Mouse (Mus musculus) kidney, postnatal 36 days (tissue): ENCODE data around the gene Vps51.
"Not testable (repeated sequence)": the region's sequence is repeated elsewhere in the genome, so short reads cannot be mapped to it uniquely, and the experiment has no call there.

ENCODE experiments used
- DNase-seq, 2 experiments: peaks; one replicate each; pipeline ENCODE4 v3.0.0; 2021 to 2022; ENCODE audit warnings: mixed read lengths in 2 of 2

Gene Vps51

DNA sequence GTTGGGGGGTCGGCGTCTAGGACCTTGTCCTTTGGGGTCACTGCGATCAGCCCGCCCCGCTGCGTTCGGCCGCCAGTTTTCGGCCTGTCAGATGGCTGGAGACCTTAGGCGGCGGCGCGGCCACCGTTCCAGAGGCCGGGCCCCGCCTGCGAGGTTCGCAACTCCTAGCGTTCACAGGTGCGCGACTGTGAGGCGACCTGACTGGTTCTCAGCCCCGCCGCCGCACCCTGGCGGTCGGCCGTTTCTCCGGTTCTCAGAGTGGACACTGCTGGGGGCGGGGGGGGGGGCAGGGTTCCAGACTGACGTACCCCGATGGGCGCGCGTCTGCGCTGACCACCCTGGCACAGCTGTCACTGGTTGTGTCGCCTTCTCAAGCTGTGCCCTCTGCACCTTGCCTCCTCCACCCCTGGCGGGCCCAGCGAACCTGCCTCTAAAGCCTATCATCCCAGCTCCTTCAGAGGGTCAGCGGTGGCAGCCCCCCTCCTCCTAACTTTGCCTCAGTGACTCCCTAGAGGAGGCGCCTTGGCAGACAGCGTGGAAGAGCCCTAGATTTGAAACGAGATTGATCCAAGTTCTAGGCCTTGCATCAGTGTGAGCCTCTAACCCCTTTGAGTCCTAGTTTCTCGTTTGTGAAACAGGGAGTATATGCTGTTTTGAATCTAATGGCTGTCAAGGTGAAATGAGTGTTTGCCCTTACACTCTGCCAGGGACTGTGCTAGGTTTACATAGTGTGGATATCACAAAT, 29.7 kb downstream of the Vps51 start:
- no peak for DNase-seq

DNA sequence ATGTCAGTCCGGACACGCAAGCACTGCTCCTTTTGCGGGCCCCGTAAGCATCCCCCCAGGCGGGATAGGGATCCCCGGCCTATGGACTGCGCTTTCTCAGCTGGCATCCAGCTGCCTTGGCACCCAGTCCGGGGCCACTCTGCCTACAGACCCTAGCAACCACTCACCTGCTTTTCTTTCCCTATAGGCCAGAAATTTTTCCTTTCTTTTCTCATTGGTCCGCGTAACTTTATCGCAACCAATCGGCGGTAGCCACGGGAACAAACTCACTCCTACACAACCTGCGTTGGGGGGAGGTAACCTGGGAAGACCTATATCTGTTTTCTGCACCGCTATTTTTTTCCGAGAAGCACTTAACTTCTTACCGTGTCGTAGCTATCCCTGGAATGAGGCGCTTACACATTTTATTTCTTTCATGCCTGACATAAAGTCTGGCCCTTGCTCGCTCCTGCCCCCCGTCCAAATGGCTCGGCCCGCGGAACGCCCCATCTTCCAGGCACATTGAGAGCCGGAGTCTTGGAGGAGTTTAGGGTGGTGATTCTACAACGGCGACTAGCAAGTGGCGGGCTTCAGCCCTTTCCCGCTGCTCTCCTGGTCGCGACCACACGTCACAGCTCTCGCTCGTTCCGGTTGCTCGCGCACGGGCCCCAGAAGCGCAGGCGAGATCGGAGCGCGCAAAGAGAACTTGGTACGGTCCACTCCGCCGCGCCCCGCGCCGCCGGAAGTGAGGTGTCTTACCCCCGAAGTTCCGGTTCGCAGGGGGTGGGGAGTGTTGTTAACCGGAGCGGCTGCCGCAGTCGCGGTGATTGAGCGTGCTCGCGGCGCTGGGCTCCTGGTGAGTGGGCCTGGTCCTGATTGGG, 30.5 kb downstream of the Vps51 start, which contains the start of gene Syvn1:
Gene Syvn1, plus strand, starts transcription at position 283 of the 860 bp plus-strand sequence.
- DNase-seq = peak; percentile 94 to 96

DNA sequence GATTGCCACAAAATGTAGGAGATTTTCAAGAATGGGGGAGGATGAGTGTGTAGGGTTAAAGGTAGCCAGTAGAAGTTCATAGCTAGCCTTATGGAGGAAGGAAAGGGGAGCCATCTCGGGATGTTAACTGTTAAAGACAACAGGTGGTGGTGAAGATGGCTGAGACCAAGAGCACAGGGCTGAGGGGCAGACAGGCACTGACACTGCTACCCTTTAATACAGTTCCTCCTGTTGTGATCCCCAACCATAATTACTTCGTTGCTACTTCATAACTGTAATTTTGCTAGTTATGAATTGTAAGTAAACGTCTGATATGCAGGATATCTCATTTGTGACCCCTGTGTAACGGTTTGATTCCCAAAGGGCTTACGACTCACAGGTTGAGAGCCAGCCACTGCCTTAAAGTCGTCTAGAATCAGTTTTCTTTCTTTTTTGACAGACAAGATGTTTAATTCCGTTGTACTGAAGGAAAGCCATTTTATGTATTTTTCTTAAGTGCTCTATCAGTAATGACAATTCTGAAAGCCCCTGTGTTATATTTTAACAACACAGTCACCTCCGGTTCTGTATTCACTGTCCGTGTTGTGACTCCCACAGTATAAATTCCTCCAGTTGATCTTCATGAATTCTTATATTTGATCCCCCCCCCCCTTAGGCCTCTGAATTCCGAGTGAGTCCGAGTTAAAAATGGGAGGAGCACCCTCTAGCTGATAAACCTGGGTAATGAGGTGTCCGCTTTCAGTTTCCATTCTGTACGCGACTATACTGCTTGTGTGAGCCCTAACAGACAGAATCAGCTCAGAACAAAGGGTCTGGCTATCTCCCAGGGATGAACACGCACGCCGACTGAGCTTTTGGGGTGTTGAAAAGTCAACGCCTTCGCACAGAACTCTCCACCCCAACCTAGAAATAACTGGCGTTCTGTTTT, 31.4 kb downstream of the Vps51 start:
- DNase-seq = no peak

DNA sequence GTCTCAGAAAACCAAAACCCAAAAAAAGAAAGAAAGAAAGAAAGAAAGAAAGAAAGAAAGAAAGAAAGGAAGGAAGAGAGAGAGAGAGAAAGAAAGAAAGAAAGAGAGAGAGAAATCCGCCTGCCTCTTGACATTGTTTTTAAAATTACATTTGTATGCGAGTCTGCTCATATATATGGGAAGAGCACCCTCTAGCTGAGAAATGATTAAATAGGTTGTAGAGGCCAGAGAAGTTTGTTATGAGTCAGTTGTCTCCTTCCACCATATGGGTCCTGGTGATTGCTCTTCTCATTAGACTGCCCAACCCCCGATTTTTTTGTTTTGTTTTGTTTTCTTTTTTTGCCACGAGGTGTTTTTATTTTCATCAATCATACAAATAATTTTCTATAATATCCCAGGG, 32.9 kb downstream of the Vps51 start:
- DNase-seq = not testable (repeated sequence)

DNA sequence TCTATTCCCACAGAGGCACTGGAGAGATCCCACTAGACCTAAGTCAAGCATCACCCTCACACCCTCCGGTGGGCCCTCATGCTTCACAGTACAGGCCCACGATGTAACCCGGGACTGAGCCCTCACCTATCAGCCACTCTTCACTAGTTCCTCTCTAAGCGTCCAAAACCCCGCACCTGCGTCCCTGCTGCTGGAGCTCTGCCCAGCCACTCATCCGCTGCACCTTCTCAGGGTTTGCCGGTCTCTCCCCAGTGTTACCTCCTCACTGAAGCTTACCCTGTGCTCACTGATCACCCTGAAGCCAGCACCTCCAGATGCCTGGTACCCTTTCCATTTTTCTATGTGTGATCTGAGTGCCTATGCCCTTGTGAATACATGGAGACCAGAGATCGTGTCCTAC, 34.7 kb downstream of the Vps51 start:
- no peak for DNase-seq

DNA sequence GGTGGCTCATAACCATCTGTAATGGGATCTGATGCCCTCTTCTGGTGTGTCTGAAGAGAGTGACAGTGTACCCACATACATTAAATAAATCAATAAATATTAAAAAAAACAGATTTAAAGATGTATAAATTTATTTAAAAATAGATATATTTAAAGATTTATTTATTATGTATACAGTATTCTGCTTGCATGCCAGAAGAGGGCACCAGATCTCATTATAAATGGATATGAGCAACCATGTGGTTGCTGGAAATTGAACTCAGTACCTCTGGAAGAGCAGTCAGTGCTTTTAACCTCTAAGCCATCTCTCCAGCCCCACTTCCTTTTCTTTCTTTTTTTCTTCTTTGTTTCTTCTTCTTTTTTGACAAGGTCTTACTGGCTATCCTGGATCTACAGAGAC, 37.0 kb downstream of the Vps51 start:
- no peak for DNase-seq

DNA sequence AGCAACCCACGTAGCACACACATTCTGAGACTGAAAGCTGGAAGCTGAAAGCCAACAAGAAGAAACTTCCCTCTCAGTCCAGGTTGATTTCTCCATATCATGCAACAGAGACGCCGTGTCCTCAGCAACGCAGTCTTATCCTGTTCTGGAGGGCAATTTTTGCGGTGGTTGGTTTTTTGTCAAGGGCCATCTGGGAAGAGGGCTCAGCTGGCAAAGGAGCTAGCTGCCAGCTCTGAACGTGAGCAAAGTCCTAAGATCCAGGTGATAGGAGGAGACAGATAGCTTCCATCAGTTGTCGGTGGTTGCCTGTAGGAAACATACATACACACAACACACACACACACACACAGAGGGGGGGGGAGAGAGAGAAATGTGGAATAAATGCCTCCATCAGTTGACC, 38.7 kb downstream of the Vps51 start:
- no peak for DNase-seq

DNA sequence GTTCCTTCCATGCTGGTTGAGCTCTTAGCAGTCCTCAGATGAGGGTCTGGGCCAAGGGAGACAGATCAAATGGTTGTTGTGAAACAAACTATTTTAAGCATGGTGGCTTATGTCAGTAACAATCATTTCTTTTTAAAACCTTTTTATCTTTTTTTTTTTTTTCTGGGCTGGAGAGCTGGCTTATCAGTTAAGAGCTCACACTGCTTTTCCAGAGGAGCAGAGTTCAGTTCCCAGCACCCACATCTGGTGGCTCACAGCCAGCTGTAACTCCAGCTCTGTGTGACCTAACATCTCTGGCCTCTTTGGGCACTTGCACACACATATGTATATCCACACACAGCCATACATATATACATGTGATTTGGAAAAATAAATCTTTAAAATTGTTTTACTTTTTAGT, 39.3 kb downstream of the Vps51 start:
- DNase-seq = no peak

DNA sequence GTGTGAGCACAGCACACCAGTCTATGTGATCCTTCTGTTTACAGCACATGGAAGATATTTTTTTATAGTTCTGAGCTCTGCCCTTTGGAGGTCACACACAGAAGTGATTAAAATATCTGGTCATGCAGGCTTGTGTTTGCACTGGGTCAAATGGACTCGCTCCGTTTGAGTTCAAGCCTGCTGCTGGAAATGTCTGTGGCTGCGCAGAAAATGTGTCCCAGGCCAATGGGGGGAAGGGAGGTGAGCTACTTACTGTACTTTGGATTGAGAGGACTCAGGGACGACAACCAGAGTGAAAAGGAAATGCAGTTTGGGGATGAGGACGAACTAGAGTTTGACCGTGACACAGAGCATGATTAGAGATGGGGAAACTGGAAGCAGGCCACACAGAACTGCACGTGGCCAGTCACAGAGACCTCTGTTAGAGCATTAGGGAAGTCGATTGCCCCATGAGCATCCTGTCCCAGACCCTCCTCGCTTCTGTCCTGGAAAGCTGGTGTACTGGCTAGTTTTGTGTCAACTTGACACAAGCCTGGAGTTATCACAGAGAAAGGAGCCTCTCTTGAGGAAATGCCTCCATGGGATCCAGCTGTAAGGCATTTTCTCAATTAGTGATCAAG, 41.0 kb downstream of the Vps51 start:
- no peak for DNase-seq

DNA sequence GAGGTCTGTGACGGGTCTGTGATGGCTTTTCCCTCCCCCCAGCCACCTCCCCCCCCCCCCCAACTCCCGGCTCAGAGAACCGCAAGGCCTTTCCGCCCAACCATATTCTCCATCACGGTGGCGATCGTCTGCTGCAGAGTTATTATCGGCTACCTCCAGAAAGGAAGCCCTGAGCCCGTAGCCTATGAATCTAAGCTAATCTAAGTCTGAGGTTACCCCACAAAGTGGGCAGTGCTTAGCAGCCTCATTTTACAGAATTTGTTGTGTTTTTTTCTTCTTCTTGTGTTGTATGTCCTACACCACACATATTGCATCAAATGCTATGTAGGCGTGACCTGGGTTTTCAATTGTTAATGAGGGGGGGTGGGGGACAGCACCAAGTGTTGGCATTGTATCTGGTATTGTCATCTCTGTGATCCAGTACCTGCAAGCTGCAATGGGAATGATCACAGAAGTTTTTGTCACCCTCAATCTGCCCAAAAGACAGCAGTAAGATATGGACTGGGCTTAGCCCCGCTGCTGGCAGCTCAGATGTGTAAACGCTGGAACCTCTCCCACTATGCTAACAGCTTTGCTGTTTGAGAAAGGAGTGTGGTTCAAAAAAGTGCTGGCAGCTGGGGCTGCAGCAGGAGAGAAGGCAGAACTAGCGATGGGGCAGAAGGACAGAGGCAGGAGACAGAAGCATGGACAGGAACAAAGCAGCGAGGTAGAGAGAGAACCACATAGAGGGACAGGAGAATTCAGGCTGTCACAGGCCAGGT, 46.3 kb downstream of the Vps51 start:
- no peak for DNase-seq

DNA sequence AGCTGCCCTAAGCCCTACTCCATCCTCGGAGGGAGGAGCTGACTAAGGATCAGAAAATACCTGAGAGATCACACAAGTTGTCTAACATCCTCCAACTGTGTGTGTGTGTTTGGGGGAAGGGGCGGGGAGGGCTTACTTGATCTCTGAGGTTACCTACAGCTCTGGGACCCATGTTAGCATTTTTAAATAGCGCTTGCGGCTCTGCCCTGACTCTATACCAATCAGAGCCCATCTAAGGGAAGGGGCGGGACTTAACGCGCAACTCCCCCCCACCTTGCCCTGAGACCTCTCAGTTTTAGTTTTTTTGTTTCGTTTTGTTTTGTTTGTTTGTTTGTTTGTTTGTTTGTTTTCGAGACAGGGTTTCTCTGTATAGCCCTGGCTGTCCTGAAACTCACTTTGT, 47.6 kb downstream of the Vps51 start:
- no peak for DNase-seq

DNA sequence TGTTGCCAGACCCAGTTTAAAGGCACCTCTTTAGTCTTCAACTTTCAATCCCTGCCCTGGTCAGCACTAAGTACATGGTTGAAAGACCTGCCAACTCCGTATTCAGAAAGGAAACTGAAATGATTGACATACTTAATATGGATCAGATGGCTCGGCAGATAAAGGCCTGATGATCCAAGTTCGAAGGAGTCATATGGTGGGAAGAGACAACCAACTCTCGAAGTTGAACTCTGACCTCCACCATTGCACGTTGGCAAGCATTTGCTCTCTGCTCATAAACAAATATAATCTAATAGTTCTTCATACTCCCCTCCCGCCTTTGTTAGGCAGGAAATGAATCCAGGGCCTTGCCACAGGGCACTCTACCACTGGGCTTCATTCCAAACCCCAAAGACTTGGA, 48.0 kb downstream of the Vps51 start:
- no peak for DNase-seq

DNA sequence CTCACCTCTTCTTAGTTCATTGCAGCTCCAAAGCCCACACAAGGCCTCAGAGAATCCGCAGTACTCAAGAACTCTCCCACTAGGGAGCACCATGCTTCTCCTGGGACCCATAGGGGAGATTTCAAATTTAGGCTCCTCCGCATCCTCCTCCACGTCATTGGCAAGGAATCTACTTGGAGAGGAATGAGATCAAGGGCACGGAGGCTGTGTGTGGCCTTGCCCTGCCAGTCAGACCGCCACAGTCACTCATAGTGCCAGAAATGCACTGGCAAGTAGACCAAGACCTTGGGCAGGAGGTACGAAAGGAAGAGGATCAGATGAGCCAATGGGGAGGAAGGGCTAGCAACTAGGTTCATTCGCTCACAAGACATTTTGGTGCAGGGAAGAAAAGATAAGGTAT, 53.1 kb downstream of the Vps51 start:
- no peak for DNase-seq

DNA sequence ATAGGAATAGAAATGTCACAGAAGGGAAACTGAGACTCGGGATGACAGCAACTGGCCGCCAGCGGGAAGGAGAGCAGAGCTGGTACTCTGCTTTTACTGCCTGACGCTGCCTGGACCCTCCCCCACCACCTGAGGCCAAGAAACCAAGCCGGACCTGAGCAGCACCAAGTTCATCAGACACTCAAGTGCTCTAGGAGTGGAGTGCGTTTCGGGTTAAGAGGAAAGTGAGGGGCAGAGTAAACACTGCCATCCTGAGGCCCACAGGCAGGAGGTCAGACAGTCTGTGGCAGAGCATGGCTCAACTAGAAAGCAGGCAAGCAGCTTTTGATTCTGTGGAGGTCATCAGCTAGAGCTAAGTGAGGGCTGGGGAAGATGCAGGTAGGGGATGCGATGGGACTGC, 54.0 kb downstream of the Vps51 start:
- DNase-seq = no peak

DNA sequence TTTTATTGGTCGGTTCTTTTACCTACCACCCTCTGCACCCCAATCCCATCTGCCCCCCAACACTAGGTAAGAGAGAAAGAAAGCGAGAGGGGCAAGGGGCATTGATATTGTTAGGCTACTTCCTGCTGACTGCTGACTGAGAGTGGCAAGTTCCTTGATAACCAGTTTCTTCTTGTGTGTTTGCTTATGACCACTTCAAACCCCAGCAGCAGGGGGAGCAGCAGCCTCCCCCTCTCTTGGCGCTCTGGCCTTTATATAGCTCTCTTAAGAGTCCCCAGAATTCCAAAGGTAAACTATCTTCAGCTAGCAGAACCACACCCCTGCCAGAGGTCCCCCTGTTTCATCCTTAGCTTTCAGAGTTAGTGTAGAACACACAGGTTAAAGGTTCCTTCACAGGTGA, 56.8 kb downstream of the Vps51 start:
- no peak for DNase-seq

DNA sequence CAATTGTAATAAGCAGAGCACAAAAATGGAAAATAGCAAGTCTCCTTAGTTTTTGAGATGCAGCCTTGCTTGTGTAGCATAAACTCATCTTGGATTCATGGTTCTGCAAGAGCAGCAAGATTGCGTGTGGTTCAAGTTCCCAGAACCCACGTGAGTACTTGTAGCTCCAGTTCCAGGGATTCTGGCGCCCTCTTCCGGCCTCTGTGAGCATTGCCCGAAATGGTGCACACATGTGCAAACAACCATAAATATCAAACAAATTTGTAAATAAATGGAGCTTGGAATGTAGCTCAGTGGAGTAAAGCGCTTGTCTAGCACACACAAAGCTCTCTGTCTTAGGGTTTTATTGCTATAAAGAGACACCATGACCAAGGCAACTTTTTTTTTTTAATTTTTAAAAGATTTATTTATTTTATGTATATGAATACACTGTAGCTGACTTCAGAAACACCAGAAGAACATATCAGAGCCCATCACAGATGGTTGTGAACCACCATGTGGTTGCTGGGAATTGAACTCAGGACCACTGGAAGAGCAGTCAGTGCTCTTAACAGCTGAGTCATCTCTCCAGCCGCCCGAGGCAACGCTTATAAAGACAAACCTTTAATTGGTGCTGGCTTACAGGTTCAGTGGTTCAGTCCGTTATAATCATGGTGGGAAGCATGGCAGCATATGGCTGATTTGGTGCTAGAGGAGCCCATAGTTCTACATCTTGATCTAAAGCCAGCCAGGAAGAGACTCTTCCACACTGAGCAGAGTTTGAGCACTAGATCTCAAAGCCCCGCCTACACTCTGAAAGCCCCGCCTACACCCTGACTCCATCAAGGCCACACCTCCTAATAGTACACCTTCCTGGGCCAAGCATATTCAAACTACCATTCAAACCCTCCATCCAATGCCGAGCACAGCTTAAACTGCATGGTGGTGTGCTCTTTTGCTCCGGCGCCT, 58.6 kb downstream of the Vps51 start:
- peak; percentile 92 to 96 for DNase-seq
